Mouse (Mus musculus): ENCODE results near the gene Psmb8. TPM values are rescaled to one million over a fixed set of nuclear protein-coding genes. Genes with fewer than 3 reads are reported as not detected.

The Psmb8 gene
- polyA plus RNA-seq (2012; ENCODE audit: low replicate concordance) = 66.5 and 100 TPM in 2 replicates

DNA sequence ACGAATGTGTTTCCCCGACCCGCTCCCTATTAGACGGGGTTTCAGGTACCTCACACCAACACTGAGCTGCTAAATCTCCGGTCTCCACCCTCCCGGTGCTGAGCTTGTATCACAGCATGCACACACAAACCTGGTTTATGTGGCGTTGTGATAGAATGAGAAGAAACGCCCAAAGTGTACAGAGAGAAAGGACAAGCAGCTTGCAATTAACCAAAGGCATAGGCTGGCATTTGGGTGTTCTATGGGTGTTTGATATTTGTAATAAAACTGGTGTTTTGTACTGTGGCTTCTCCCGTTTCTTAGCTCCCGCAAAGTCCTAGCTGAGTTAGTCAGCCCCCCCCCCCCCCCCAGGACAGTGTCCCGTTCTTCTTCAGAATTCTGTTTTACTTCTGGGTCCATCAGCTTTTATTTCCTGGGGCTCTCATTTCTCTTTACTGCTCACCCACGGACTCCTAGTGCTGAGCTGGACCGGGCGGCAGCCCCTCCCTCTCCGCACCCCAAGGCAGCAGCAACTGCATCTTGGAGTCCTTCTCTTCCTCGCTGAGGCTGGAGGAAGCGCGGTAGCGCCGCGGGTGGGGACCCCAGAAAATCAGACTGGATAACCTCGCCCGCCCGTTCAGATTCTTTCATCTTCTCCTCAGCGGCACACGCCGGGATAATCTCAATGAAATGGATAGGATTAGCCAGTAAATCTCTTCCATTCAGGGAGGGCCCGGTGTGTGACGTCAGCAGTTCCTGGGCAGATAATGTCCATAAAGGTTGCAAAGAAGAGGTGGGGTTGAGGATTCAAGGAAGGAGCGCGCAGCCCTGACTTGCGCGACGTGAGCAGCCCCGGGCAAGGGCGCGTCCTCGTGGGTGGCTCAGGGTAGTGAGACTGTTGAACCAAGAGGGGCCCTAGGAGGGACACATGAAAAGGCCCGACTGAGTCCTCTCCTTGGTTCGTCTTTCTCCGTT lies at the start of gene Psmb8:
Psmb8 (plus strand) TSS at position 781 of the 954 bp plus-strand sequence.

DNA sequence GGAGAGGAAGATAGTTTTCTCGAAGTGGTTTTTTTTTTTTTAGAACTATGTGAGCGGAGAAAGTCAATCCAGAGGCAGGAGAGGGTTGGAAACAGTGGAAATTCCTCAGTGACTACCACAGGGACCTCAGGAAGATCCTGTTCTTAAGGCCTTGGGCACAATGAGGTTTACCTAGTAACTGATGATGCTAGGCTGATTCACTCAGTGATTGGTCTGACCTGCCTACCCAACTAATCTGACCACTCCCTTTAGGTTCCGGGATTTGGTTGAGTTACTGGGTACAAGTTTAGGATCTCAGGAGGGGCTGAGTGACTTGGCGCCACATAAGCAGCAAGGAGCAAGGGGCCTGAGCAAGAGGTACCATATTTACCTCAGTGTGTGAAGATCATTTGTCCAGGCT lies 44.6 kb upstream of the Psmb8 start, which contains the start of gene H2-DMb1:
H2-DMb1 (plus strand) TSS at position 150 of the 400 bp plus-strand sequence.

DNA sequence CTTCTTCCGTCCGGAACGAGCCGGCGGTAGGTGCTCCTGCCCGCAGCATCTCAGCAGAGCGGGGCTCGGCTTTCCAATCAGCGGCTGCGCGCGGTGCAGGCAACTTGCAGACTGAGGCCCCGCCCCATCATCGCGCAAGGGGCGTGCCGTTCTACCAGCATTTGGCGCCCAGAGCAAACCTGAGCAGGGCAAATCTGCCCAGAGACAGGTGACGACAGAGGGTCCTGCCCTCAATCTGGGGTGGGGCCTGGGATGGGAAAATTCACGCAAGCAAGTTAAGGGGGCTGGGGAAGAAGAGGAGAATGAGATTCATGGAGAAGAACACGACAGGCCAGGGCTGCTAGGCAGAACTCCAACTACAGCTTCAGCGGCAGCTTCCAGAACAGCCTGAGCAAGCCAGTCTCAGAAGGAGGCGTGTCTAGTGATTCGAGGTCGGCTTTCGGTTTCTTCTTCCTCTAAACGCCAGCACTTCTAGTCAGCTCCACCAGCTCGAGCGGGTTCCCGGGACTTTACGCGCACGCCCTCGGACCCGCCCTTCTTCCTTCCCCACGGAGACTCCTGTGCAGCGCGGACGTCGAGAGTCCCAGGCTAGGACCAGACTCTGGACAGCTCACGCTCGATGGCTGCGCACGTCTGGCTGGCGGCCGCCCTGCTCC lies 10.1 kb upstream of the Psmb8 start, which contains the start of the genes Tap1 and Psmb9:
Tap1 (plus strand) TSS at position 293 of the 656 bp plus-strand sequence.
Psmb9 (minus strand) TSS at position 504 of the 656 bp plus-strand sequence.

DNA sequence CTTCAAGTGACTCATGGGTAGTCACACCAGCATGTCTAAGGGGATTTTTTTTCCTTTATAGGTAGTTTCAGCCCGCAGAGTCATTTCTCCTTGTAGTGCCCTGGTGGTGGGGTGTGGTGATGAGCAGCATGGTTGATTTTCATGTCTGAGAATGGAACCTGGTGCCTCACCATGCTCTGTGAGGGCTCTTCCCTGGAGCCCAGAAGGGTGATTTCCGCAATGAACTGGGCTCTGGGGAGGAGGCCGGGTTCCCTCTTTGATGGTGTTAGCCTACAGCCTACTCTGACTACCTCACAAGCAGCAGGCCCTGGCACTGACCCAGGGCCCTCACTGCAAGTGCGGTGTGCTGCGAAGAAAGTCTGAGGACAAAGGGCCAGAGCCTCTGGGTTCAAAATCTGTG lies 5.9 kb downstream of the Psmb8 start, which contains the start of gene Tap2:
Tap2 (plus strand) TSS at position 84 of the 400 bp plus-strand sequence.

DNA sequence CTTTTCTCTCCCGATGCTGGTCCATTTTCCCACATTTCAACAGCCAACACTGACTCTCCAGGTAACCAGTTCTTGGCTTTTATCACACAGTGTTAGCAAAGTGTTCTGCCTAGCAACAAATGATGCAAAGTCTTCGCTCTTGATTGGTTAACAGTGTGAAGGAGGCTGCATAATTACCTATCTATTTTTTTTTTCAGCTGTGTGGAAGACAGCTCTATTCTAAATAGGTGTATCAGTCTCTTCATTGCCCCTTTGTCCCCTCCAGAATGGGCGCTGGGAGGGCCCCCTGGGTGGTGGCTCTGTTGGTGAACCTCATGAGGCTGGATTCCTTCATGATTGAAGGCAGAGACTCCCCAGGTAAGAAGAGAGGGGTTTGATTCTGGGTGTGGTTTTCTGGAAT lies 41.2 kb downstream of the Psmb8 start, which contains the start of gene H2-Ob:
H2-Ob (plus strand) TSS at position 198 of the 400 bp plus-strand sequence.

Other genes starting within 250 kb of the Psmb8 start
- gene B3galt4, start 246.2 kb upstream of the Psmb8 start, polyA plus RNA-seq (2012; ENCODE audit: low replicate concordance) = 16.7 and 18.6 TPM in 2 replicates
- 51.6 and 65.2 TPM in 2 replicates for gene Vps52, start 241.9 kb upstream of the Psmb8 start, polyA plus RNA-seq (2012; ENCODE audit: low replicate concordance)
- gene Rps18, start 241.7 kb upstream of the Psmb8 start, polyA plus RNA-seq (2012; ENCODE audit: low replicate concordance) = 29.1 and 64.5 TPM in 2 replicates
- gene H2-K1, start 197.4 kb upstream of the Psmb8 start, polyA plus RNA-seq (2012; ENCODE audit: low replicate concordance) = 253 and 752 TPM in 2 replicates
- 42.1 and 63.7 TPM in 2 replicates for gene Ring1, start 173.0 kb upstream of the Psmb8 start, polyA plus RNA-seq (2012; ENCODE audit: low replicate concordance)
- gene H2-Ke6, start 169.7 kb upstream of the Psmb8 start, polyA plus RNA-seq (2012; ENCODE audit: low replicate concordance) = 50.7 and 105 TPM in 2 replicates
- 36.5 and 105 TPM in 2 replicates for gene Slc39a7, start 166.0 kb upstream of the Psmb8 start, polyA plus RNA-seq (2012; ENCODE audit: low replicate concordance)
- 269 and 299 TPM in 2 replicates for gene Rxrb, start 165.9 kb upstream of the Psmb8 start, polyA plus RNA-seq (2012; ENCODE audit: low replicate concordance)
- gene Col11a2, start 158.3 kb upstream of the Psmb8 start, polyA plus RNA-seq (2012; ENCODE audit: low replicate concordance) = 8.5 and 40.3 TPM in 2 replicates
- 9.6 and 71.7 TPM in 2 replicates for gene H2-Oa, start 105.4 kb upstream of the Psmb8 start, polyA plus RNA-seq (2012; ENCODE audit: low replicate concordance)
- 29.6 and 120 TPM in 2 replicates for gene H2-DMa, start 78.2 kb upstream of the Psmb8 start, polyA plus RNA-seq (2012; ENCODE audit: low replicate concordance)
- gene Brd2, start 75.1 kb upstream of the Psmb8 start, polyA plus RNA-seq (2012; ENCODE audit: low replicate concordance) = 446 and 549 TPM in 2 replicates
- gene H2-DMb2, start 54.4 kb upstream of the Psmb8 start, polyA plus RNA-seq (2012; ENCODE audit: low replicate concordance) = 73.6 and 78.6 TPM in 2 replicates
- 2.3 and 4.0 TPM in 2 replicates for gene H2-DMb1, start 44.6 kb upstream of the Psmb8 start, polyA plus RNA-seq (2012; ENCODE audit: low replicate concordance)
- 20.7 and 59.1 TPM in 2 replicates for gene Tap1, start 10.2 kb upstream of the Psmb8 start, polyA plus RNA-seq (2012; ENCODE audit: low replicate concordance)
- gene Psmb9, start 10.0 kb upstream of the Psmb8 start, polyA plus RNA-seq (2012; ENCODE audit: low replicate concordance) = 14.5 and 26.2 TPM in 2 replicates
- gene Tap2, start 5.8 kb downstream of the Psmb8 start, polyA plus RNA-seq (2012; ENCODE audit: low replicate concordance) = 95.0 and 101 TPM in 2 replicates
- 5.9 and 8.8 TPM in 2 replicates for gene H2-Ob, start 41.2 kb downstream of the Psmb8 start, polyA plus RNA-seq (2012; ENCODE audit: low replicate concordance)
- 211 and 1,423 TPM in 2 replicates for gene H2-Ab1, start 60.0 kb downstream of the Psmb8 start, polyA plus RNA-seq (2012; ENCODE audit: low replicate concordance)
- gene H2-Aa, start 90.1 kb downstream of the Psmb8 start, polyA plus RNA-seq (2012; ENCODE audit: low replicate concordance) = 8.9 and 82.4 TPM in 2 replicates
- gene H2-Eb1, start 108.1 kb downstream of the Psmb8 start, polyA plus RNA-seq (2012; ENCODE audit: low replicate concordance) = 27.3 and 40.7 TPM in 2 replicates
- gene H2-Eb2, start 127.9 kb downstream of the Psmb8 start, polyA plus RNA-seq (2012; ENCODE audit: low replicate concordance) = 0.07 and 0.10 TPM in 2 replicates
- gene Btnl2, start 157.1 kb downstream of the Psmb8 start, polyA plus RNA-seq (2012; ENCODE audit: low replicate concordance) = 0.58 and 0.80 TPM in 2 replicates
- not detected in 2 replicates for gene Btnl1, start 179.4 kb downstream of the Psmb8 start, polyA plus RNA-seq (2012; ENCODE audit: low replicate concordance)
- not detected in 2 replicates for gene BC051142, start 201.1 kb downstream of the Psmb8 start, polyA plus RNA-seq (2012; ENCODE audit: low replicate concordance)